Mouse (Mus musculus) myocyte (in vitro differentiated cells): Measurements from ENCODE around the gene Naa35. TPM values are rescaled to one million over a fixed set of nuclear protein-coding genes. Genes with fewer than 3 reads are reported as not detected.

Source experiments
- H3K27me3 ChIP-seq: one replicate; pipeline ENCODE4 v1.6.1; 2011; ENCODE audit not compliant: control insufficient read depth, insufficient read depth, insufficient read length
- H3K36me3 ChIP-seq: one replicate; pipeline ENCODE4 v1.6.1; 2011; ENCODE audit not compliant: control insufficient read depth, insufficient read depth
- H3K4me2 ChIP-seq: one replicate; pipeline ENCODE4 v1.6.1; 2011; ENCODE audit warnings: low read depth, control low read depth
- H3K4me3 ChIP-seq: one replicate; pipeline ENCODE4 v1.5.1; 2011; ENCODE audit warnings: mild to moderate bottlenecking, control low read depth, moderate library complexity
- H3K79me2 ChIP-seq: one replicate; pipeline ENCODE4 v1.6.1; 2011; ENCODE audit not compliant: control insufficient read depth, insufficient read depth
- H3ac ChIP-seq: one replicate; pipeline ENCODE4 v1.6.1; 2011; ENCODE audit not compliant: control insufficient read depth, insufficient read length
- CEBPB ChIP-seq: IDR thresholded peaks from 2 replicates; pipeline ENCODE4 v1.6.1; 2011; ENCODE audit warnings: mild to moderate bottlenecking, moderate library complexity; ENCODE audit not compliant: poor library complexity, insufficient read depth, severe bottlenecking
- E2F4 ChIP-seq: IDR thresholded peaks from one replicate; pipeline ENCODE4 v1.6.1; 2011; ENCODE audit warnings: mild to moderate bottlenecking, control low read depth, moderate library complexity; ENCODE audit not compliant: insufficient read depth
- MAX ChIP-seq: IDR thresholded peaks from one replicate; pipeline ENCODE4 v1.6.1; 2011; ENCODE audit warnings: low read depth, mild to moderate bottlenecking, control low read depth
- MYOD1 ChIP-seq, 3 experiments: IDR thresholded peaks; one replicate each; pipeline ENCODE4 v1.6.1; 2011; ENCODE audit warnings: control low read depth in 2 of 3, low read depth in 2 of 3, mild to moderate bottlenecking in 2 of 3, moderate library complexity in 1 of 3; ENCODE audit not compliant: insufficient read length in 2 of 3, control insufficient read depth in 1 of 3
- MYOG ChIP-seq, 3 experiments: IDR thresholded peaks; one replicate each; pipeline ENCODE4 v1.6.1; 2011; ENCODE audit warnings: control low read depth in 2 of 3, low read depth in 2 of 3, mild to moderate bottlenecking in 2 of 3; ENCODE audit not compliant: insufficient read length in 2 of 3, control insufficient read depth in 1 of 3, insufficient read depth in 1 of 3
- POLR2A ChIP-seq: IDR thresholded peaks from one replicate; pipeline ENCODE4 v1.6.1; 2011; ENCODE audit warnings: low read depth, mild to moderate bottlenecking, control low read depth, moderate library complexity; ENCODE audit not compliant: insufficient read length
- POLR2AphosphoS2 ChIP-seq: IDR thresholded peaks from one replicate; pipeline ENCODE4 v1.6.1; 2011; ENCODE audit warnings: low read depth, control low read depth; ENCODE audit not compliant: insufficient read length
- REST ChIP-seq: IDR thresholded peaks from one replicate; pipeline ENCODE4 v1.6.1; 2011; ENCODE audit warnings: mild to moderate bottlenecking, control low read depth, moderate library complexity; ENCODE audit not compliant: insufficient read depth, insufficient read length
- SRF ChIP-seq: IDR thresholded peaks from one replicate; pipeline ENCODE4 v1.6.1; 2011; ENCODE audit warnings: low read depth; ENCODE audit not compliant: control insufficient read depth, insufficient read length
- TCF12 ChIP-seq: IDR thresholded peaks from one replicate; pipeline ENCODE4 v1.6.1; 2011; ENCODE audit warnings: mild to moderate bottlenecking, control low read depth; ENCODE audit not compliant: poor library complexity, insufficient read depth, severe bottlenecking
- TCF3 ChIP-seq: IDR thresholded peaks from one replicate; pipeline ENCODE4 v1.6.1; 2011; ENCODE audit warnings: low read depth, control low read depth; ENCODE audit not compliant: insufficient read length
- USF1 ChIP-seq: IDR thresholded peaks from one replicate; pipeline ENCODE4 v1.6.1; 2011; ENCODE audit warnings: low read depth, mild to moderate bottlenecking, control low read depth, moderate library complexity
- polyA plus RNA-seq: library from polyadenylated mRNA; unstranded; fragments of >200 nt; fragmentation: generic; extraction: Trizol; gene quantifications from one replicate; pipeline ENCODE4 v1.2.1, GENCODE M21; 2012; ENCODE audit warnings: missing spikeins

Naa35 gene
- polyA plus RNA-seq, 1 experiment, result 32.3 TPM

GRCm38 (mm10) chr13:59649781-59650180 is 64.7 kb downstream of the Naa35 start:
- H3K36me3 ChIP-seq, result peaks cover 4% of the 10 kb centered on the region
- no peaks in the 10 kb centered on the region for H3K79me2 ChIP-seq
- TF ChIP-seq POLR2AphosphoS2 (no peak), TCF3 (no peak), SRF (no peak), MAX (no peak), USF1 (no peak), MYOG (IDR thresholded peaks at IDR 0.05; ENCODE audit: control insufficient read depth in 1 of 3, insufficient read depth in 1 of 3, insufficient read length in 2 of 3, low read depth in 2 of 3) (no peak), E2F4 (no peak), MYOD1 (IDR thresholded peaks at IDR 0.05; ENCODE audit: control insufficient read depth in 1 of 3, insufficient read length in 2 of 3, low read depth in 2 of 3) (no peak), TCF12 (no peak), REST (no peak), CEBPB (no peak), POLR2A (no peak)
- H3K27me3 ChIP-seq, result no peaks in the 10 kb centered on the region
- no peak overlapping the region for H3K4me3 ChIP-seq
- H3K4me2 ChIP-seq, result no peak overlapping the region
- no peak overlapping the region for H3ac ChIP-seq

GRCm38 (mm10) chr13:59652651-59653050 is 67.6 kb downstream of the Naa35 start:
- Histone ChIP-seq H3K27me3 (no peaks in the 10 kb centered on the region), H3ac (no peak overlapping the region), H3K79me2 (no peaks in the 10 kb centered on the region), H3K4me2 (peak overlapping the region; percentile 18), H3K36me3 (no peaks in the 10 kb centered on the region), H3K4me3 (no peak overlapping the region)
- TF ChIP-seq CEBPB, result no peak
- no peak for TF ChIP-seq REST
- TF ChIP-seq TCF12, result no peak
- no peak for TF ChIP-seq TCF3
- no peak for TF ChIP-seq SRF
- no peak for TF ChIP-seq POLR2AphosphoS2
- no peak for TF ChIP-seq USF1
- TF ChIP-seq POLR2A, result no peak
- TF ChIP-seq MYOD1 (IDR thresholded peaks at IDR 0.05; ENCODE audit: control insufficient read depth in 1 of 3, insufficient read length in 2 of 3, low read depth in 2 of 3), result peak in 2 of 3 experiments; percentile 84 to 87
- TF ChIP-seq MYOG (IDR thresholded peaks at IDR 0.05; ENCODE audit: control insufficient read depth in 1 of 3, insufficient read depth in 1 of 3, insufficient read length in 2 of 3, low read depth in 2 of 3), result peak in 1 of 3 experiments; percentile 34
- TF ChIP-seq MAX, result no peak
- no peak for TF ChIP-seq E2F4

- Histone ChIP-seq H3ac (no peak overlapping the region), H3K79me2 (no peaks in the 10 kb centered on the region), H3K4me2 (no peak overlapping the region), H3K36me3 (no peaks in the 10 kb centered on the region), H3K27me3 (no peaks in the 10 kb centered on the region), H3K4me3 (no peak overlapping the region)
- TF ChIP-seq SRF (no peak), USF1 (no peak), POLR2AphosphoS2 (no peak), E2F4 (no peak), MAX (no peak), MYOG (IDR thresholded peaks at IDR 0.05; ENCODE audit: control insufficient read depth in 1 of 3, insufficient read depth in 1 of 3, insufficient read length in 2 of 3, low read depth in 2 of 3) (no peak), CEBPB (no peak), TCF12 (no peak), REST (no peak), MYOD1 (IDR thresholded peaks at IDR 0.05; ENCODE audit: control insufficient read depth in 1 of 3, insufficient read length in 2 of 3, low read depth in 2 of 3) (no peak), POLR2A (no peak), TCF3 (no peak)
These were observed 68.1 kb downstream of the Naa35 start for GRCm38 (mm10) chr13:59653136-59653535.

- Histone ChIP-seq H3K36me3 (no peaks in the 10 kb centered on the region), H3K4me2 (no peak overlapping the region), H3ac (no peak overlapping the region), H3K27me3 (no peaks in the 10 kb centered on the region), H3K4me3 (no peak overlapping the region), H3K79me2 (no peaks in the 10 kb centered on the region)
- TF ChIP-seq POLR2A (no peak), MAX (no peak), SRF (no peak), POLR2AphosphoS2 (no peak), USF1 (no peak), MYOD1 (IDR thresholded peaks at IDR 0.05; ENCODE audit: control insufficient read depth in 1 of 3, insufficient read length in 2 of 3, low read depth in 2 of 3) (no peak), REST (no peak), TCF3 (no peak), MYOG (IDR thresholded peaks at IDR 0.05; ENCODE audit: control insufficient read depth in 1 of 3, insufficient read depth in 1 of 3, insufficient read length in 2 of 3, low read depth in 2 of 3) (no peak), CEBPB (no peak), E2F4 (no peak), TCF12 (no peak)
These were observed 69.4 kb downstream of the Naa35 start for GRCm38 (mm10) chr13:59654465-59654864.
